Mouse (Mus musculus) left cerebral cortex, postnatal 25 days (tissue): Measurements from ENCODE around the gene Cenpe. TPM values are rescaled to one million over a fixed set of nuclear protein-coding genes. Genes with fewer than 3 reads are reported as not detected.

Source experiments
- DNase-seq, 2 experiments: peaks; one replicate each; pipeline ENCODE4 v3.0.0; 2022; ENCODE audit warnings: low spot score in 2 of 2, mixed read lengths in 1 of 2
- intact Hi-C: fragments of 180-260 bp; cut with DNase I; formaldehyde crosslinking; loops from one replicate; pipeline ENCODE4 v1.15.1; 2025
- total RNA-seq, 2 experiments: library from RNA; stranded (reverse); gene quantifications; 2 replicates each; pipeline ENCODE4 v1.2.3; 2021

Cenpe gene
- total RNA-seq, 2 experiments from 2014 or later: 0.71 to 1.3 TPM

GRCm38 (mm10) chr3:135273047-135273446 lies 60.7 kb downstream of the Cenpe start:
- intact Hi-C loops: no loop called here

GRCm38 (mm10) chr3:135280160-135280559 lies 67.8 kb downstream of the Cenpe start:
- intact Hi-C loops: loop anchor here (10.0 kb wide), 1 partner anchor 255 kb away; no protein-coding TSS in a partner anchor
- DNase-seq: no peak

More at GRCm38 (mm10) chr3:135273047-135273446, 60.7 kb downstream of the Cenpe start:
- no peak for DNase-seq

GRCm38 (mm10) chr3:135280669-135281415 lies 68.5 kb downstream of the Cenpe start, which contains the start of gene Bdh2:
Bdh2 (plus strand) TSS chr3:135281221.
- DNase-seq: peak; percentile 80 to 85
- intact Hi-C loops: loop anchor here (10.0 kb wide), 1 partner anchor 254 kb away; no protein-coding TSS in a partner anchor

- DNase-seq: no peak
- intact Hi-C loops: loop anchor here (10.0 kb wide), 1 partner anchor 253 kb away; no protein-coding TSS in a partner anchor
These were observed 69.4 kb downstream of the Cenpe start for GRCm38 (mm10) chr3:135281701-135282100.

- DNase-seq: no peak
- intact Hi-C loops: loop anchor here (10.0 kb wide), 1 partner anchor 250 kb away; no protein-coding TSS in a partner anchor
These were observed 72.9 kb downstream of the Cenpe start for GRCm38 (mm10) chr3:135285256-135285655.

- intact Hi-C loops: loop anchor here (10.0 kb wide), 1 partner anchor 249 kb away; no protein-coding TSS in a partner anchor
- DNase-seq: no peak
These were observed 73.5 kb downstream of the Cenpe start for GRCm38 (mm10) chr3:135285807-135286206.

GRCm38 (mm10) chr3:135288138-135288750 lies 75.9 kb downstream of the Cenpe start:
- DNase-seq: no peak
- intact Hi-C loops: loop anchor here (10.0 kb wide), 1 partner anchor 247 kb away; no protein-coding TSS in a partner anchor

GRCm38 (mm10) chr3:135289148-135289547 lies 76.8 kb downstream of the Cenpe start:
- intact Hi-C loops: loop anchor here (10.0 kb wide), 1 partner anchor 246 kb away; no protein-coding TSS in a partner anchor
- no peak for DNase-seq

- intact Hi-C loops: loop anchor here (2.0 to 5.0 kb wide), 3 partner anchors 112 to 440 kb away; no protein-coding TSS in a partner anchor
These were observed 78.0 kb downstream of the Cenpe start for GRCm38 (mm10) chr3:135290249-135290894.

GRCm38 (mm10) chr3:135293703-135294102 lies 81.4 kb downstream of the Cenpe start:
- intact Hi-C loops: loop anchor here (5.0 kb wide), 2 partner anchors 109 to 419 kb away; no protein-coding TSS in a partner anchor
- peak; percentile 6 to 14 for DNase-seq

More at GRCm38 (mm10) chr3:135290249-135290894, 78.0 kb downstream of the Cenpe start:
- DNase-seq: peak; percentile 52 to 70

GRCm38 (mm10) chr3:135295559-135295958 lies 83.2 kb downstream of the Cenpe start:
- intact Hi-C loops: no loop called here

GRCm38 (mm10) chr3:135298560-135298959 lies 86.2 kb downstream of the Cenpe start:
- intact Hi-C loops: no loop called here
- peak; percentile 10 to 81 for DNase-seq

More at GRCm38 (mm10) chr3:135295559-135295958, 83.2 kb downstream of the Cenpe start:
- DNase-seq: no peak

GRCm38 (mm10) chr3:135300081-135300480 lies 87.7 kb downstream of the Cenpe start:
- no peak for DNase-seq
- intact Hi-C loops: no loop called here

- no peak for DNase-seq
- intact Hi-C loops: no loop called here
These were observed 91.7 kb downstream of the Cenpe start for GRCm38 (mm10) chr3:135304060-135304459.

GRCm38 (mm10) chr3:135304566-135304965 lies 92.2 kb downstream of the Cenpe start:
- intact Hi-C loops: no loop called here
- DNase-seq: no peak

- intact Hi-C loops: no loop called here
- DNase-seq: peak; percentile 17 to 44
These were observed 95.3 kb downstream of the Cenpe start, which contains the start of gene Slc9b2 for GRCm38 (mm10) chr3:135307411-135308259. Slc9b2 (plus strand) TSS chr3:135307700.

- no peak for DNase-seq
- intact Hi-C loops: no loop called here
These were observed 100.7 kb downstream of the Cenpe start for GRCm38 (mm10) chr3:135312916-135313491.

- DNase-seq: no peak
- intact Hi-C loops: no loop called here
These were observed 101.4 kb downstream of the Cenpe start for GRCm38 (mm10) chr3:135313727-135314126.
